Mouse (Mus musculus): ENCODE data around the gene Asb18.

DNA sequence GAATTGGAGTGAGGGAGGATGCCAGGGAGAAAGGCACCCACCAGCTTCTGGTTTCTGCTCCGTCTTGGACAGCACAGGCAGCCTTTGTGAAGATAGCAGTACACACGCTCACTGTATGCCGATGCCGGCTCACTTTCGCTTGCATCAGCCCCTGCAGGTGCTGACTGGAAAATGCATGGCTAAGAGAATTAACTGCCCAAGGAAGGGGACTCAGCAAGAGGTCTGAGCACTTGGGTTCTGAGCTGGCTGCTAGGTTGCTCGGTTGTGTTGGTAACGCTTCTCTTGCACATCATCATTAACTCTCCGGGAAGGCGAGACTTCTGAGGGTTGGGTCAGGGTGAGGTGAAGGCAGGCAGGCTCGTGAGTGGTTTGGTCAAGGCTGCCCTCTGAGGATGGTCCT is 92.7 kb downstream of the Asb18 start:
- TF ChIP-seq CTCF (IDR thresholded peaks at IDR 0.05; ENCODE audit: borderline replicate concordance, control insufficient read depth, extremely low read depth, insufficient read depth, low read length, poor library complexity) = no peak
- TF ChIP-seq POLR2A (IDR thresholded peaks at IDR 0.05; ENCODE audit: control insufficient read depth, extremely low read depth, insufficient read depth, low read length, poor library complexity) = no peak
